Mouse (Mus musculus) c-Kit-positive CD71-negative TER-119-negative erythroid progenitor cells, embryonic 14.5 days (primary cell): Measurements from ENCODE around the gene Ddx51.

ENCODE experiments used
- DNase-seq: peaks from one replicate; pipeline ENCODE4 v3.0.0-alpha.2; 2013; ENCODE audit warnings: low read depth

Gene Ddx51

GRCm38 (mm10) chr5:110652719-110653648 lies at the start of gene Ddx51, which contains the start of gene Noc4l:
TSS of gene Ddx51 (plus strand) at chr5:110653451.
TSS of gene Noc4l (minus strand) at chr5:110653417.
- peak; percentile 96 for DNase-seq

GRCm38 (mm10) chr5:110604311-110604710 lies 48.9 kb upstream of the Ddx51 start:
- DNase-seq, result no peak

- no peak for DNase-seq
Observed at GRCm38 (mm10) chr5:110605531-110606221, 47.6 kb upstream of the Ddx51 start.

GRCm38 (mm10) chr5:110607767-110608166 lies 45.5 kb upstream of the Ddx51 start:
- no peak for DNase-seq

GRCm38 (mm10) chr5:110608336-110608735 lies 44.9 kb upstream of the Ddx51 start:
- no peak for DNase-seq

- DNase-seq, result no peak
Observed at GRCm38 (mm10) chr5:110608941-110609340, 44.3 kb upstream of the Ddx51 start.

- no peak for DNase-seq
Observed at GRCm38 (mm10) chr5:110609425-110609824, 43.8 kb upstream of the Ddx51 start.

GRCm38 (mm10) chr5:110609868-110610267 lies 43.4 kb upstream of the Ddx51 start:
- no peak for DNase-seq

GRCm38 (mm10) chr5:110610484-110610883 lies 42.8 kb upstream of the Ddx51 start:
- DNase-seq, result no peak

GRCm38 (mm10) chr5:110611435-110612158 lies 41.7 kb upstream of the Ddx51 start:
- no peak for DNase-seq

- no peak for DNase-seq
Observed at GRCm38 (mm10) chr5:110619226-110619625, 34.0 kb upstream of the Ddx51 start.

GRCm38 (mm10) chr5:110624319-110624718 lies 28.9 kb upstream of the Ddx51 start:
- no peak for DNase-seq

GRCm38 (mm10) chr5:110627351-110627750 lies 25.9 kb upstream of the Ddx51 start:
- DNase-seq, result no peak

- DNase-seq, result no peak
Observed at GRCm38 (mm10) chr5:110628156-110628555, 25.1 kb upstream of the Ddx51 start.

GRCm38 (mm10) chr5:110629525-110630120 lies 23.6 kb upstream of the Ddx51 start:
- no peak for DNase-seq

- no peak for DNase-seq
Observed at GRCm38 (mm10) chr5:110635951-110636707, 17.1 kb upstream of the Ddx51 start.

- no peak for DNase-seq
Observed at GRCm38 (mm10) chr5:110638306-110639074, 14.8 kb upstream of the Ddx51 start.

- DNase-seq, result peak; percentile 73
Observed at GRCm38 (mm10) chr5:110639459-110639858, 13.8 kb upstream of the Ddx51 start.

GRCm38 (mm10) chr5:110646377-110646776 lies 6.9 kb upstream of the Ddx51 start:
- DNase-seq, result no peak

- no peak for DNase-seq
Observed at GRCm38 (mm10) chr5:110653686-110654085, 435 bp downstream of the Ddx51 start.
